Mouse (Mus musculus) cerebellum, adult 18-20 months (tissue): Measurements from ENCODE around the gene Dlat.
A peak's percentile ranks its signal among the peaks of the same experiment; 100 is the strongest.

ENCODE experiments used
- DNase-seq, 2 experiments: peaks; one replicate each; pipeline ENCODE4 v3.0.0; 2021

The Dlat gene

DNA sequence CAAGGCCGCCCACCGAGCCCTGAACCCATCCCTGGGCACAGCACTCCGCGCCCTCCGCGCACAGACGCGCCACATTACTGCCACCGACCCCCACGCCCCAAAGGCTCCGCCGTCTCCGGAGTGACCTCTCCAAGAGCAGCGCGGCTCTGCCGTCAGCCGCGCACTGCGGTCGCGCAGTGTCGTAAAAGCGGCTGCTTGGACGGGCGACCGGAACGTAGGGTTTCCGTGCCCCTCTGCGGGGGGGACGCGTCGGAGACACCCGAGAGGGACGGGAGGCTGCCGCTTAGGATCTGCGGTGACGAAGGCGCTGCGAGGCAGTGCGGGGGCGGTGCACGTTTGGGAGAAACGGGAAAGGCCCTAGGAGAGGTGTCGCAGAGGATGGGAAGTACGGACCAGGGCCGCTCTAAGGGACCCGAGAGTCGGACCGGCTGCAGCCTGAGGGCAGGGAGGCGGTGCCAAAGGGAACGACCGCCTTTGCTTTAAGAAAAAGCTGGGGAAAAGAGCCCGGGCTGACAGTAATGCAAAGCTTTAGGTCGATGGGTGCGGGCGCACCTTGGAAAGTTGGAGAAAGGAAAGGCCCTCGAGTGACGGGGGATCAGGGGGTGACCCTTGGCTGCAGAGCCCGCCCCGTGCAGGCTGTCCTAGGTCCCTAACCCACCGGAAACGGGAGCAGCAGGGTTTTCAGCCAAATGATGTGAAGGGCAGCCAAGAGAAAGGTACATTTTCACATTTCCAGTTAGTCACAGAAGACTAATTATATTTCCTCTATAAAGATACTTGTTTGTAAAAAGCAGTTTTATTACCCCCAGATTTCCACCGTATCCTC is at the start of gene Dlat:
Gene Dlat (minus strand): TSS at position 389 of the 826 bp plus-strand sequence.
- DNase-seq: peak; percentile 90 to 94

DNA sequence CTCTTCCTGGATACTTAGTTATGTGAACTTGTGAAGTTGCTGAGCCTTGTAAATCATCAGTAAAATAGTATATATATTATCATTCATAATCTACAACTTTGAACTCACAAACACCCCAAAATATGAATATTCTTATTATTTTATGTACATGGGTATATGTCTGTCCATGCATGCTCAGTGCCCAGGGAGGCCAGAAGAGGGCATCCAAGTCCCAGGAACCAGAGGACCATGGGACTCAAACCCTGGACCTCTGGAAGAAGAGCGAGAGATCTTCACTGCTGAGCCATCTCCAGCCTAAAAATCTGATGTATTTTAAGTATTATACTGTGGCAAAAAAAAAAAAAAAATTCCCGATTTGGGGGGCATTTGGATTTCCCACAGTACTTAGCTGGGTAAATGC is 49.5 kb upstream of the Dlat start:
- DNase-seq: peak; percentile 62 to 64

DNA sequence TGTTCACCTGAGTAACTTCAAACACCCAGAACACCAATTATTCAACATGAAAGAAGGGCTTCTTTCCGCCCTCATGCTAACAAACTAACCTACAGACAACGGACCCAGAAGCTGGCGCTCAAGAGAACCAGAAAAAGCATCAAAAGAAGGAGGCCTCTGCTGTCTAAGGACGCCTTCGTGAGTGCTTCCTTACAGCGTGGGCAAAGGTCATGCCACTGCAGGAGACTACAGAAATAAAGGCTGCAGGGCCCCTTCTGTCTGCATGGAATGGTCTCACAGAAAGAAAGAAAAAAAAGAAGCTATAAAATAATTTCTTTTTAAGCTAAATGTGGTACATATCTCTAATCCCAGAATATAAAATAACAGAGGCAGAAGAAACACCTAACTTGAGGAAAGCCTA is 45.3 kb upstream of the Dlat start:
- DNase-seq: no peak

DNA sequence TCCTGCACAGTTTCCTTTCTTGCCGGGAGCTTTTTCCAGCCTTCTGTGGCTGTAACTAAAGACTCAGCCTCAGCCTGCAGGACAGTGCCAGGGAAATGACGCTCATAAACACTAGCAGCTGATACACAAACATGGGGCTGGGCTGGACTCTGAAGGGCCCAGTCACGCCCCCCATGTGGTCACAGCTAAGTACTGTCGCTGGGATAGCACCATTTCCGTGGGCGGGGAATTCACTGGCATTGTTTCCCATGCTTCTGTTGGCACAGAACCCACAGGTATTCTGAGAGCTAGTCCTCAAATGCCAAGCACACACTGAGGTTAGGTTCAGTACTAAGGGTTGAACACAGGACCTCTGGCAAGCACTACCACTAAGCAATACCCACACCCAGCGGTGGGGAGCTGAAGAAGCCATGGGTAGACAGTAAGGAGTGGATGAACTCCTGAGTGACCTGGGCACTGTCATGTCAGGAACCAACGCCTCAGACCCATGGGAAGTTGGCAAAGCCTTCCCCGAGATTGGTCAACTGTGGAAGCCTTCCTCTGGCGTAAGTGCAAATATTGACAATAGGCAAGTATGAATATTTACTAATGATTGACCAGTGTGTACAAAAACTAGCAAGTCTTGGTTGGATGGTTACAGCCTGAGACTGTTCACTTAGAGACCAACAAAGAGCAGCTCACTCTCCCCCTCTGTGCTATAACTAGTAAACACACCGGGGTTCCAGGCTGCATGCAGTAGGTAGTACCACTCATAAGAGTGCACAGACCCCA is 41.5 kb upstream of the Dlat start:
- peak; percentile 67 to 74 for DNase-seq

DNA sequence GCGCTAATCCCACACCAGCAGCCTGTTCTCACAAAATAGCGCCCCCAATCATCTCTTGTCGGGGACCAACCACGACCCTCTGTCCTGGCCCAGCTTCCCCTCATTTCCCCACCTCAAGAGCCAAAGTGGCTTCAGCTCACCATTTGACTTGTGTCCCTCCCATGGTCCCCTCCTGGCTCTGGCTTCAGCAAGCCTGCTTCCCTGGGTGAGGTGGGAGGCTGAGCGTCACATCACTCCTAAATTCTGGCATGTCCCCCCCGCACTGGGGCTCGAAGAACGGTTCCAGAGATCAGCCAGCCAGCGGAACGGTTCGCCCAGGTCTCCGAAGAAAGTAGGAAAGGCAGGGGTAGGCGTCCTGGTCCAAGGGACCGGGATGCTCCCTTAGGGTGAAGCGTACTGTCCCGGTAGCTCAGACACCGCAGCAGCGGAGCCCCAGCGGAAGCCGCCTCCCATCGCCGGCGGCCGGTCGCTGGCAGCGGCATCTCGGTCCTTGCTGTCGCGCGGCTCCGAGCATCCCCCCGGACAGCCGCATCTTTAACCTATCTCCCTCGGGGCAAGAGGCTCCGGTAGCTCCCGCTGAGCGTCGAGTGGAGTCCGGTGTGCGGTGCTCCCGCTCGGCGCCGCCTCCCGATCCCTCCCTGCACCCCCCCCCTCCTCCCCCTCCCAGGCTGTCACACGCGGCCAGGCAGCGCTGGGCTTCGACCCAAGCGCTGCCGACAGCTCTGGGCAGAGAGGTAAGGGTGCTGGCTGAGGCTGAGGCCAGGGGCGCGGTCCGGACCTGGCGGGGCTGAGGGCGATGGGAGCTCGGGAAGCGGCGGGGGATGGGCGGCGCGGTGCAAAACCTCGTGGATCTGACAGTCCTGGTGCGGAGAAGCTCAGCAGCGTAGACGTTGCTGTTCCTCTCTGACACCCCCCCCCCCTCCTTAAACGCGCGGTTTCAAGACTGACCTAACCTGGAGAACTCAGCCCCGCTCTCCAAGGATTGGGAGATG is 39.1 kb upstream of the Dlat start:
- peak; percentile 63 to 76 for DNase-seq

DNA sequence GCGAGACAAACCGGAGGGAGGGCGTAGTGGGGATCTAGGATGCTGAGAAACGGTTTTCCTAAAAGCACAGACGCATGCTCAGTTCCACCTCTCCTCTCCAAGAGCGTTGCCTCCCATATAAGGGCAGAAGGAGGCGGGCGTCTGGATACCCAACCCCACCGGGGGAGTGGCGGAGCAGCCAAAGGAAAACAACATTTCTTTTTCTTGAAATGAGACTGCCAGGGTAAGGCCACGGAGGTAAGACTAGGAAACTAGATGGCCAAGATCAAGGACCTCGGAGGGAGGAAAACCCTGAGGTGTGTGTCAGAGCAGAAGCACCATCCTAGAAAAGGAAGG is 38.1 kb upstream of the Dlat start:
- peak; percentile 83 to 93 for DNase-seq

- no peak for DNase-seq
These were observed 37.5 kb upstream of the Dlat start for GRCm38 (mm10) chr9:50696851-50697705.

GRCm38 (mm10) chr9:50695153-50695552 is 35.6 kb upstream of the Dlat start:
- DNase-seq: no peak

DNA sequence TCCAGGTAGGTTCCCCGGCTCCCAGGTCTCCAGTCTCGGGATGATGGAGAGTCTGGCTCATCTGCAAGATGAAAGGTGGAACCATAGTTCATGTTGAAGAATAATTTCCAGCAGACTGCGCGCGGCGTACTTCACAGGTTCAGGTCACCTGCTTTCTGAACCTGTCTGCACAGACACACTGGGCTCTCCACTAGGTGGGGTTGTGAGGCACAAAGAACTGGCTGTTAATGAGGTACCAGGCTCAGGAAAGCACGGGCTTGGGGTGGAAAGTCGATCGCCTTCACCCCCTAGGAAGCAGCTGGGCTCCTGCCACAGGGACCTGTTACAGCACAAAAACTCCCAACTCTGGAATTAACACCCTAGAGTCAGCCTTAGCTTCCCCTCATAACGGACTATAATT is 34.1 kb upstream of the Dlat start:
- DNase-seq: peak; percentile 64 to 72

DNA sequence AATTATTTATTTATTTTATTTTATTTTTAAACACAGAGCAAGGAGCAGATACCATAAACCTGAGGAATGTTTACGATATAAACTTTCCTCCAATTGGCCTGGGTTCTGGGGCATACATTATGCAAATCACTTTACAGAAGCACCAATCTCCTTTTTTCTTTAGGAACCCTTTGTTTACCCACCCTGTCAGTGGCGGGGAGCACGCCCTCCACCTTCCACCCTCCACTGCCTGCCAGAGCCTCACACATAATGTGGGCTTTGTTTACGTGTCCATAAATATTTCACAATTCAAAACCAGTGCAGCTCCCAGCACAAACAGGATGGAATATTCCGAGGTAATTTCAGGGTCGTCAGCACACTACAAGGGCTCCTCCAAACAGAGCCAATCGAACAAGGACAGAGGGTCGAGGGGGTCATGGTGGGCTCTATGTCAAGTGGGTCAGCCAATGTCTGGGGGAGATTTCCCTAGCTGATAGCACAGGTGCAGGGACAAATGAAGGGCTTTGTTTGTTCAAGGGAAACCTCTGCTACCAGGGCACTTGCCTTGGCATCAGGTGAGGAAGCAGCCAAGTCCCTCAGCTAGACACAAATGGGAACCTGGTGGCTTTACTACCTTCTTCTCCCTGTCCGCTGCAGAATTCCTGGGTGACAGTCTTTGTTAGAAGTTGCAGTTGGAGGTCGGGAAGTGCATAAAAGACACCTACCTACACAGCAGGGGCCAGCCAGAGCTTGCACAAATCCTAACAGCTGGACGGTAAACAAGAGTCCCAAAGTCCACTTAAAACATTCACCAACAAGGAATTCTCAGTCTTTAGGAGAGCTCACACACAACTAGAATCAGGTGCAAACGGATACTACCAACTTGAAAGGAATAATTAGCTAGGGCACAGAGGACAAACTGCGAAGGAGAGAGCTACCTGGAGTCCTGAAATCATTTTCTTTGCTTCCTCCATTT is 33.3 kb upstream of the Dlat start:
- DNase-seq: no peak

DNA sequence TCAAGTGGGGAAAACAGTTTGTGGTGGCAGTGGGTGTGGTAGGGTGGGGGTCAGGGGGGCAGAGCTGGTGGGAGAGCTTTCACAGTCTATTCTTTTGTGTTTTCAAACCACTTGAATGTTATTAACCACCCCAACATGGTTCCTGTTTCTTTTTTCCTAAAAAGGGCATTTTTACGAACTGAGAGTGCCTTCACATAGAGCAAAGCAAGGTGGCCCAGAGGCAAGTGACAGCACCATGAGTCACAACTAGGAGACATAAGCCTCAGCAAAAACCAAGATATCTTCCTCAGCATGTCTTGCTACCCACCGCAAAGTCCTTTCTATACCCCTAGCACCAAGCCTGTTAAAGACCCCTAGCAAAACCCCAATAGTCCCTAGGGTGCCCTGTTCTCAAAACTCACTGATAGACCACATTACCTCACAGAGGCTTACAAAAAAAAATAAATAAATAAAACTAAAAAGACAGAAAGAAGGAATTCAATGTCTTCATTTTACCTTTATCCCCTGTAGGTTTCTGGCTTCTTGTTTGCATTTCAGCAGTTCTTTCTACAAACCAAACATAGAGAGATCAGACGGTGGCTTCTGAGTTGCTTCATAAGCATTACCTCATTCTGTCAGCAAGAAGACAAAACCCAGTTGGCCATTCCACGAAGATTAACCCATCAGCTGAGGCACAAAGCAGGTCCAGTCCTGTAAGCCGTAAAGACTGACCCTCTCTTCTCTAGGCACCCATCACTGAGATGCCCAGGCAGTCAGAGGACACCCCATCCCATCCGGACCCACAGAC is 27.5 kb upstream of the Dlat start:
- no peak for DNase-seq

DNA sequence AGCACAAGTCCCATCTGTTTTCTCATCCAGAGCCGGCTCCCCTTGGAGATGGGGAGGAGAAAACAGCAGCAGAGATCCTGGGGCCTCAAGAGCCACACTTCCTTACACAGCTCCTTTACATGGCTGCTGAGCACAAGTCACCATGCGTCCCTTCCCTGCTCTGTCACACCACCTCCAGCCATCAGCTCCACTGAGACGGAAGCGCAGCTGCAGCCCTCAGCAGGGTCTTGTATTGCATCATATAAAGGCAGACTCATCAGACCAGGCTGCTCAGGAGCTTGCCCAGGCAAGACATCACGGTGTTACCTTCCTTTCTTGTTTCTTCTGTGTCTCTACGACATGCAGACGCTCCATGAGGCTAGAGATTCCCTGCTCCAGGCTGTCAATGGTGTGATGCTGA is 22.1 kb upstream of the Dlat start:
- no peak for DNase-seq

- no peak for DNase-seq
These were observed 19.8 kb upstream of the Dlat start for GRCm38 (mm10) chr9:50679406-50679805.

- DNase-seq: no peak
These were observed 15.2 kb upstream of the Dlat start for GRCm38 (mm10) chr9:50674771-50675170.

DNA sequence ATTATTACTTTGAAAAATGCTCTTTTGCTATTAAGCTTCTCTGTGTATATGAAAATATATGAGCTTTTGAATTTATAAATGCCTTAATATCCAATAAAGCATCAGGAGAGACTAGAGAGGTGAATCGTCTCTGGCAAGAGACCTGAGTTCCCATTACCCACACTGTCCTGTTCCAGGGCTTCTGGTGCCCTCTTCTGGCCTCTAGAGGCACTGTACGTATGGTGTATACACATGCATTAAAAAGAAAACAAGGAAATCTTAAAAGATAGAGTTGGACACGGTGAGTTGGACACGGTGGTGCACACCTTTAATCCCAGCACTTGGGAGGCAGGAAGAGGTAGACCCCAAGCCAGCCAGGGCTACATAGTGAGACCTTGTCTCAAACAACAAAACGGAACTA is 11.1 kb upstream of the Dlat start:
- peak; percentile 46 to 50 for DNase-seq

GRCm38 (mm10) chr9:50667579-50668498 is 8.3 kb upstream of the Dlat start:
- DNase-seq: no peak

GRCm38 (mm10) chr9:50666442-50666841 is 6.9 kb upstream of the Dlat start:
- DNase-seq: no peak

DNA sequence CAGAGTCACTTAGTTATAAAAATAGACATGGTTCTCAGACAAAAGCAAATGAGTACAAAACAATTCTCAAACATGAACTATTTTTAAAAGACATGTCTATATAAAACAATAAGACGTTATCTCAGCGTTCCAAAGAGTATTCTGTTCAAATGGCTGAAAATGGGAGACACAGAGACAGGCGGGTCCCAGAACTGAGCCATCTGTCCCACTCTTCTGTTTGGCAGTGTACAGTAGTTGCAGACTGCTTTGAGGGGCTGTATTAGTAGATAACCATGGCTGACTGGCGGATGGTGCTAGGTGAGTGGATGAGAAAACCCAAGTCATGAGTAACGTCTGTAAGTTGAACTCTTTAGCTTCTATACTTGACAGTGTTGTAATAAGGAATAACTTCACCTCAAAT is 5.2 kb upstream of the Dlat start:
- DNase-seq: no peak

DNA sequence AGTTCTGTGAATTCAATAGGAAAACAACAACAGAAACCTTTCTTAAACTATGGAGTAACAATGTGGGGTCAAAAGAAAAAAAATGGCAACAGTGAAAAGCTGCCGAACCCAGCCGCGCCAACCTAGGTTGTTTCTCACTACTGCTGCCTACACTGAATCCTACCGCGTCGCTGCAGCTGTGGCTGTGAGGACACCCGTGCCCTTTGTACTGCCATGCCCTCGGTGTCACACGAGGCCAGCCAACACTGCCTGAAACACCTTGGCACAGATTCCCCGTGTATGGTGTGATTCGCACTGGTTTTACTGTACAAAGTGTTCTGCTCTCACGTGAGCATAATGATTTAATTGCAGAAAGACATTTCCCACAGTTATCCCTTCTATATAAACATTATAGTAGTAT is 851 bp upstream of the Dlat start:
- DNase-seq: peak; percentile 17 to 35
